Mouse (Mus musculus) cerebellum, postnatal 25 days (tissue): ENCODE results near the gene Zfp451.

ENCODE experiments used
- DNase-seq, 2 experiments: peaks; one replicate each; pipeline ENCODE4 v3.0.0; 2021; ENCODE audit warnings: mixed read lengths in 2 of 2

Gene Zfp451

GRCm38 (mm10) chr1:33712026-33712425 is 102.4 kb downstream of the Zfp451 start:
- no peak for DNase-seq
